Mouse (Mus musculus): ENCODE results near the gene C1qtnf1.

The C1qtnf1 gene

DNA sequence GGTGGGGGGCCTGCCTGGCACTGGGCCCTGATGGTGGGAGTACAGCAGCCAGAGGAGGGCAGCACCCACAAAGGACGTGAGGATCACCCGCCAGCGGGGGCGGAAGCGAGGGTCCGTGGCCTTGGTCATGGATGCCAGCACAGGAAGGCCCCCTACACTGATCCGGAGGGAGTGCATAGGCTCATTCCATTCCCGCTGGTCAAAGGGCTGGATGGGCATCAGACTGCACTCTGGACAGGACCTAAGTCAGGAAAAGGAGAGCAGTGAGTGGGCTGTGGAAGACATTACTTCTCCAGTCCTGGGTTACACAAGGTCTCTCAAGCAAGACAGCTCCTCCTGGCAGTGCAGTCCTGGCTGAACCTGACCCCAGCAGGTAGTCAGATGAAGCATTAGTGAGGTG is 16.7 kb upstream of the C1qtnf1 start:
- DNase-seq (ENCODE audit: low spot score): no peak

DNA sequence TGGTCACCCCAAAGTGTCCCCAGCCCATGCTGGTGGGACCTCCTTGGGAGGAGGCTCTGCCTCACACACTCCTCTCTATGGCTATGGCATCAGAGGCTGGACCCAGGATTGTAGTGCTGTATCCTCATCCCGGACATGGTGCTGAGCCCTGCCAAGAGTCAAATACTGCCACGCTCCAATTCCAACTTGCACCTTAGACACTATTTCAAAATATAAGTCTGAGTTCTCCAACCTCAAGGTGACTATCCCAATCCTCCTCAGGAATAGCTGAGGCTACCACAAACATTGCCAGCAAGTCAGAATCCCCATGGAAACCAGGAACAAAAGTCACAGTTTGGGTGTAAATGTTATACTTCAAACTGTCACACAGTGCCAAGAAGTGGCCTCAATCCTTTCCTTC is 15.4 kb upstream of the C1qtnf1 start:
- no peak for DNase-seq (ENCODE audit: low spot score)

DNA sequence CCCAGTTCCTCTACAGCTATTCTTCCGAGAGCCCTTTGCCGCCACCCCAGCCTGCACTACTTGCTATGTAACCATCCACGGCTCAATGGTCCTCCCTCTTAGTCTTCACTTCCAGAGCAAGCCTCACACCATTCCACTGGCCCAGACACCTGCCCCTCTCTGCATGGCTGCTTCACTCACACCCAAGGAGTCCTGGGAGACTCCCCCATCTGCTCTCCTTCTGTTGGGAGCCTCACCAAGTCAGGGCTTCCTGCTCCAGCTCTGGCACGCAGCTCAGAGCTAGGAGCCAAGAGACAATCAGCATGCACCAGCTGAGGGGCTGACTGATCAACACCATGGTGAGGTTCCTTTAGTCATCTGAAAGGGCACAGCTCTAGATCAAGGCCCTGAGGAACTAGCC is 14.9 kb upstream of the C1qtnf1 start:
- DNase-seq (ENCODE audit: low spot score): no peak

DNA sequence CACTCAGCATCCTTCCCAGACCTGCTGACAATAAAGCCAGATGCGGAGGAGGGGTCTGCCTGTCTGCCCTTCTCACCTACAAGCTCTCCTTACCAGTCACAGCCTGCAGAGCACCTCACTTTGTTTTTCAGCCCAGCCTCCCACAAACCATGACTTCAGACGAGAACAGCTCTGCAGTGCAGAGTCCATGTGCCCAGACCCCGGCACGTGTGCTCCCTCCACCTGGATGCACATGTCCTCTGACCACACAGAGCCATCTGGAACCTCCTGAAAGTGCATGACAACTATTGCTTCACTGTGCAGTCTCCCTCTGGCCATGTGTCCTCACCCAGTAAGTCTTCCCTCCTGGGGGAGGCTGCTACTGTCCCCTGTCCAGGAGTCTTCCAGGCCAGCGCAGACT is 13.7 kb upstream of the C1qtnf1 start:
- DNase-seq (ENCODE audit: low spot score): no peak

DNA sequence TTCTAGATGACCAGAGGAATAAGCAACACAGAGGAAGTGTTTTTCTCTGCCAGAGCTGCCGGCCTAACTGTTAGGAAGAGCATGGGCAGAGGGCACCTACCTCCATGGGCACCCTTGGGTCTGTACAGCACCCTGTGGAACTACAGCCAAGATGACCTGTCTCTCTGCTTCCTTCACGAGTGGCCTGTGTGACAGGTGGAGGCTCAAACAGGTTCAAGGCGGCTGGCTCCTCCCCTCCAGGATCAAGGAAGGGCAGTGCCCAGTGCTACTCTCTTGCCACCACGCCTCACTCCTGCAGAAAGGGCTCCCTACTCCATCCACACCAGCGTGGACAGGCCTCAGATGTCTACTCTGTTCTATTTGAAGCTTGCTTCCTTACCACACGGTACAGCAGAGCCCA is 12.4 kb upstream of the C1qtnf1 start:
- DNase-seq (ENCODE audit: low spot score): no peak

DNA sequence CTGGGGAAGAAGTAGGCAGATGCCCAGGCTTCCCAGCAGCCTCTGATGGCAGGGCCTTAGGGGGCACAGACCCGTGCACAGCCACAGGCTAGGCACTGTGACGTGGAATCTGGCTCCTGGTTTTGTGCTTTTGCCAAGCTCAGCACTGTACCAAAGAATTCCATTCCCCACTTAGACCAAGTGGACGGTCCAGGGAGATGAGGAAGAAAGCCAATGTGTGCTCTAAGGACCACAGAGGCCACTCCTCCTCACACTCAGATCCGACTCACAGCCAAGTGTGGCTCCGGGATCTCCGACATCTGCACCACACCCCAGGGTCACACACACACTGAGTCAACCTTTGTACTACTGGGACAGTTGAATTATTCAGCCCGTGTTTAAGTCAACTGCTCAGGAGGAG is 12.0 kb upstream of the C1qtnf1 start:
- DNase-seq (ENCODE audit: low spot score): no peak

DNA sequence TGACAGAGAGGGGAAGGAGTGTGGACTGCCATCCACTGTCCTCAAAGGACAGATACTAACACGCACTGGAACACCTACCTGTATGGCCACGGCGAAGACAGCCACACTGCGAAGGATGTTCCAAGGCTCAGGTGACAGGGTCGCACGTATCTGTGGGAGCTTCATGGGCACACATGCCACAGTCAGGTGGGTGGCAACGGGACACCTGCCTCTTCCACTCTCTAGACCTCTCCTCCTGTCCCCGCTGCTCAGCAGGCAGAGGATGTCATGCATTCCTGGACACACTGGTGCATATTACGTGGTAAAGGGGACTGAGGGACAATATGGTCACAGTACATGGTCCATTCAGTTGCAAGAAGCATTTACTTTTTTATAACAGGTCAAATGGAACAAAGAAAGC is 10.5 kb upstream of the C1qtnf1 start:
- no peak for DNase-seq (ENCODE audit: low spot score)

DNA sequence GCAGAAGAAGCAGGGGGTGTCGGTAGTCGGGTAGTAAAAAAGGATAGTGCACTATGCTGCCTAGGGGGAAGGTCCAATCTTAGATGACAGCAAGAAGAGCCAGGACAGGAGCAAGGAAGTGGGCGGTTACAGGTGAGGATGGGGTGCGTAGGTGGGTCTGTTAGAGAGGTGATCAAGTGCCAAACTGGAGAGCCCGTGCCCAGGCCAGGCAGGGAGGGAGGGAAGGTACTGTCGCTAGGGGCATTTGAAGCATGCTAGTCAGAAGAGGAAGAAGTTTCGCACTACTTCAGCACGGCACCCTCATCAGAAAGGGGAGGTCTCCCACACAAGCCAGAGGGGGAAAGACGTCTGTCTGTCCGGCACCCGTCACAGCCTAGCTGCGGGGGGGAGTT is 9.6 kb upstream of the C1qtnf1 start:
- no peak for DNase-seq (ENCODE audit: low spot score)

DNA sequence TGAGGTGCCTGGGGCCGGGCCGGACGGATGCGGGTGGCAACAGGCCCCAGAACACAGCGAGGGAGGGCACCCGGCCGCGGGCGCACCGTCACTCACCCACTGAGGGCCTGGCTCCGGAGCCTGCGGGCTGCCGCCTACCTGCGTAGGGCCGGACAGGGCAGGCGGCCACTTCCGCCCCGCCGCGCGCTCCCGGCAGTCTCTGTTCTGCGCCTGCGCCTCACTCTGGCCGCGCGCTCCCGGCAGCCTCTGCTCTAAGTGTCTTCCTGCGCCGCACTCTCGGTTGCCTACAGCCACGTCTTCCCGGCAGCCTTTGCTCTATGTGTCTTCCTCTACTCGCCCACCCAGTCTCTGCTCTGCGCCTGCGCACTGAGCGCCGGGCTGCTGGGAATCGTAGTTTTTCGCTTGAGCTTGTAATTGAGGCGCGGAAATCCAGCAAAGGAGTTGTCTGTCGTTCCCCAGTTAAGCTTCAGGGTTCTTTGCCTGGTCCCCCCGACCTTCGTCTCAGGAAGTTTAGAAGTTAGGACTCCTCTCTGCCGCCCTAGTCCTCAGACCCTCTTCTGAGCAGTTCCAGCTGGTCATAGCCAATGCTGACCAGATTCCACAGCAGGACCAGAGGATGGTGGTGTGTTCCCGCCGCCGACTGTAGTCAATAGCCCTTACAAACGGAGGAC is 9.0 kb upstream of the C1qtnf1 start, which contains the start of gene Cant1:
Gene Cant1, minus strand, starts transcription at position 253 of the 671 bp plus-strand sequence.
- peak; percentile 93 for DNase-seq (ENCODE audit: low spot score)

DNA sequence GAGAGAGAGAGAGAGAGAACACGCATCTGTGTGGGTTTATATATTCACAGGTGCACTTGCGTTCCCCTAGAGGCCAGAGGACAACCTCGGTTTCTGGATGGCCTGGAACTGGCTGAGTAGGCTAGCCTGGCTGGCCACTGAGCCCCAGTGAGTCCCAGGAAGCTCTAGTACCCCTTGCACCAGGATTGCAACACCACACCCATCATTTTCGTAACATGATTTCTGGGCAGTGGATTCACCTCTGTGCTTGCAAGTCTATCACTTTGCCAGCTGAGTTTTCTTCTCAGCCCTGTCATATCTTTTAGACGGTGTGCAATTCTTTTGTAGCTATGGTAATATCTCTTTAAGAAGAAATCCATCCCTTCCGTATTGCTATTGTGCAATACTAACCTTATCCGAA is 7.7 kb upstream of the C1qtnf1 start:
- DNase-seq (ENCODE audit: low spot score): no peak

DNA sequence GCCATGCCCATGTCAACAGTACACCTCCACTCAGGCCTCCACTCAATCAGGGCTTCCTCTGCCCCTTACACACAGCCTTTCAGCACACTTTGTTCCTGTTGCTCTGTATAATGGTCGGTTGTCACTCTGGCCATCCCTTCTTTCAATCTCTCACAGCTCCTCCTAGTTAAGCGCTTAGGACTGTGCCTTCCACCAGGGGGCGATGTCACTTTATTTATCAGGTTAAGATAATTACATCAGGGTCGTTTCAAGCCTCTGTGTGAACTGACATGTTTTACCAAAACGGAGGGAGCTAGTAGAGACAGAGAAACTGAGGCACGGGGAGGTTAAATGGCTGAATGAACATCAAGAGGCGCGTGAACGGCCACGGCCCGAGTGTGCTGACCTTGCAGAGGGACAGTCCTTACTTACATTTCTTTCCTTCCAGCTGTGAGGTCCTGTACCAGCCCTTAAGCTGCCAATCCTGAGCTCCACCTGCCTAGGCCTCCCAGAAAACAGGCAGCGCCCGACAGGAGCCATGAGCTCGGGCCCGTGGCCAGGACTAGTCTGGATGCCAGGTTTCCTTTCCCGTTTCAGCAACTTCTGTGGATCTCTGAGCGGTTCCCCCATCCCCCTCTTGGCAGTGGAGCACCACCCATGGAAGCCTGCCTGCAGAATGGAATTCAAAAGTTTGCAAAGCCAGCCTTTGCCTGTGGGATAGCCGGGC is 4.6 kb upstream of the C1qtnf1 start:
- DNase-seq (ENCODE audit: low spot score): peak; percentile 23

DNA sequence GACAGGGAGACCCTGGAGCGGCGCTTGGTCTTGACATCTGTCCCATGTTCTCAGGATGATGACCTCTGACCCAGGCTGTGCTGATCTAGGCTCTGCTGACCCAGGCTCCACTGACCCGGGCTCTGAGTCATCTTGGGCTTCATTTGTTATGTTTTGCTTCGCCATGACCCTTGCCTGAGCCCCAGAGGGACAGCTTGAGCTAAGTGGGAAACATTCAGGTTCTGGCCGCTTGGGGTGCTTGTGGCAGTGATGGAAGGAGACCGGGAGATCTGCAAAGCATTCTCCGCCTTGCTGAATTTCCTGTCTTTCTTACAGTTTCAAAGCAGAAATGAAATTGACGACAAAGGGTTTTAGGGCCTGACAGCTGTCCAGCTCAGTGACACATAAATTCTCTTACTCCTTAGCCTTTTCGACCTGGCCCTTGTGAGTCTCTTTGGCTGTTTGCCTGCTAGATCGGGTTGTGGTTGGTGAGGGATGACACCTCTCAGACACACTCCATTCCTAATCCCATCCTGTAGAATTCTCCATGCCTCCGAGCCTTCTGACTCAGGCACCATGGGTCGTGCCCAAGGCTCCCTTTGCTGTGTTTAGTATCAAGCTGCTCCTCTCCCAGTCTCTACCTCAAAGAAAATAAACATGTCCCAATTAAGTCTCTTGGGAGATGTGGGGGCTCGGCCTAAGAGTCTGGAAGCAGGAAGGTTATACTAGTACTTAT is 3.2 kb upstream of the C1qtnf1 start:
- DNase-seq (ENCODE audit: low spot score): no peak

DNA sequence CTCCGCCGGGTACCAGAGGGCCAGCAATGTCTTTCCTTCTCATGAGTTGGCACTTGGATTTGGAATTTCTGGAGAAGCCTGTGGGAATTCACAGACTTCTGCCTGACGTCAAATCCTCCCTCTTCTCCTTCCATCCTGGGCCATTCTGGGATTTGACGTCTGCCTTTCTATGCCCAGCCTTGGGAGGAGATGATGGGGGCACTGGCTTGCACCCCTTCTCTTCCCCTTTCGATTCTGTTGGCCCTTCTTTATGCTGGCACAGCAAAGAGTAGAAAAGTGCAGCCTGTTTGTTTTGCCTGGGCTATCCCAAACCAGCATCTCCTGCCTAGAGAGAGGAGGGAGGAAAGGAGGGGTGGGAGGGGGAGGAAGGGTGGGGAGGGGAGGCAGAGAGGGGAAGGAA is 1.2 kb upstream of the C1qtnf1 start:
- DNase-seq (ENCODE audit: low spot score): no peak

DNA sequence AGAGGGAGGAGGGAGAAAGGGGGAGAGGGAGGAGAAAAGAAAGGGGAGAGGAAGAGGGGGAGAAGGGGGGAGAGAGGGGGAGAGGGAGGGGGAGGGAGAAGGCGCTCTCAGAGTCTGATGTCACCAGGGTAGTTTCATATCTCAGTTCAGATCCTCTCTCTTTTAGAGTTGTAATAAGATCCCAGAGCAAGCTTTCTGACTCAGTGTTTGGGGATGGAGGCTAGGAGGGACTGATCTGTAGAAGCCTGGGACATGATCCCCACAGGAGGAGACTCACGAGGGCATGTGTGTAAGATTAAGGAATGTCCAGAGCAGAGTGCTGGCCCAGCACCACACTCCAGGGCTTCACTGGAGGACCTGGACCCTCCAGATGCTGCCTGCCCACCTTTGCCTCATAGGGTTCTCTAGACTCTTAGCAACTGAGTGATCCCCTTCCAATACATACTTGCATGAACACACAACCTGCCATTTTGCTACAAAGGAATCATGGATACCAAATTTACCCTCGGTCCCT is 680 bp upstream of the C1qtnf1 start:
- DNase-seq (ENCODE audit: low spot score): no peak

DNA sequence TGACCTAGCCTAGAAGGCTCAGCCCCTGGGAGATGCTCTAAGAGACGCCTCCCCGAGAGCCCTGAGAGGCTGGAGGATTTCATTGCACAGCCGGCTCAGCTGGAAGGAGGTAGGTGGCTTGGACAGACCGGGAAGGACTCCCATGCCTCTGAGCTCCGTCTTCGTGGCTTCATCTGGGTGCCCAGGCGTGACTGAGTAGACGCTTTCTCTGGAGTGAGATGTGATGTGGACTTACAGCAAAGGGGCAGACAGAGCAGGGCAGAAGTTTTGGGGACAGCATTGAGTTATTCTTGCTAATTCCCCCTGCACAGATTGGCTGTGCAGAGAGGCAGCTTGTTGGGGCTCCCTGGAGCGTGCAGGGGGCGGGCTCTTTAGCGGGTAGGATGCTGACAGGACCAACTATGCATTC is 461 bp downstream of the C1qtnf1 start:
- DNase-seq (ENCODE audit: low spot score): no peak

DNA sequence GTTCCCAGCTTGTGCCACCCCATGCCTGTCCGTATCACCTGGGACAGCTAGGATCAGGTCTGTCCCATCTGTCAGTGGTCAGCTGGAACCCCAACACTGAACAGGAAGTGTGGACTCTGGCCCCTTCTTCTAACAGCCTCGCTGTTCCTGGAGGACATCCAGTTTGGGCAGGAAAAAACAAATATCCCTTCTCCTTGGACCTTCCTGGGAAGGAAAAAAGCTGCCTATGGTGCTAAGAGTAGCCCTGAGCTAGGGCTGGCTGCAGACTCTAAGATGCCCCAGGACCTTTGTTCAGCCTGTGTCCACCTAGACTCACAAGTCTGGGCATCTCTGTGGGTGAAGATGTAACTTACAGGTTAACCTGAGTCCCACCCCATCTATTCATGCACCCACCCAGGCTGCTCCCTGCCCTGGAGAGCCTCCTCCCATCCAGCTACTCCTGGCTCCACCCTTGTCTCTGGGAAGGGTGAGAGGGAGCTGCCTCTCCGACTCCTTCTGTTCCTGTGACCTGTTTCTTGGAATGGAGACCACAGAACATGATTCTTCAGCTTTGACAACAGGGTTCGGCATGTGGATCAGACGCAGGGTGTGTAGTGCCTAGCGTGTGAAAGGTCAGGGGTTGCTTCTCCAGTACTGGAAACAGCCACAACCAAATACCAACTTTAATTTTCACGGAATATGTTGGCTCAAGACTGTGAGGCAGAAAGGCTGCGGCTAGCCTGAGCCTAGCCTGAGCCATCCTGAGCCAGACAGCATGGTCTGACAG is 1.1 kb downstream of the C1qtnf1 start:
- no peak for DNase-seq (ENCODE audit: low spot score)

DNA sequence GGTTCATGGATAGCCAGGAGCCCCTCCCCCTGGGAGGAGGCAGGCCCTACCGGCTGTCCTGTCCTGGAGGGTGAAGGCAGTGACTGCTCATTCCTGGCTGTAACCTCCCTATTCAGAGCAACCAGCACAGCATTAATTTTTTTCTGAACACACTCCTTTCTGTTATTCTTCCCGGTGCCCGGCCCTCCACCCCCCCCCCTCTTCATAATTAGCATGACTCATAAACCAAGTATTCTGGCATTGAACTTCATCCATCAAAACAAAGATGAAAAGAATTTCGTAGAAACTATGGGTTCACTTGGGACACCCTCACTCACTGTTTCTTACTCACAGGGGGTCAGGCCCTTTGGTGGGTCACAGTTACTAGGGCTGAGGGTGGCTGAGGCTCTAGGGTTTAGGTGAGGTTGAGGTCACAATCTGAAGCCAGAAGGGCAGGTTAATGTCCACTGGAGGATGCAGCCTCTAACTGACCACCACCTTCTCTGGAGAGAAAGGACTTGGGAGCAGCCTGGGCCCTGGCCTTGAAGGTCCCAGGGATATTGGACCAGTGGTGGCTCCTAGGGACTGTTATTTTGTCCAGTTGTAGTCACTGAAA is 2.4 kb downstream of the C1qtnf1 start:
- DNase-seq (ENCODE audit: low spot score): no peak

DNA sequence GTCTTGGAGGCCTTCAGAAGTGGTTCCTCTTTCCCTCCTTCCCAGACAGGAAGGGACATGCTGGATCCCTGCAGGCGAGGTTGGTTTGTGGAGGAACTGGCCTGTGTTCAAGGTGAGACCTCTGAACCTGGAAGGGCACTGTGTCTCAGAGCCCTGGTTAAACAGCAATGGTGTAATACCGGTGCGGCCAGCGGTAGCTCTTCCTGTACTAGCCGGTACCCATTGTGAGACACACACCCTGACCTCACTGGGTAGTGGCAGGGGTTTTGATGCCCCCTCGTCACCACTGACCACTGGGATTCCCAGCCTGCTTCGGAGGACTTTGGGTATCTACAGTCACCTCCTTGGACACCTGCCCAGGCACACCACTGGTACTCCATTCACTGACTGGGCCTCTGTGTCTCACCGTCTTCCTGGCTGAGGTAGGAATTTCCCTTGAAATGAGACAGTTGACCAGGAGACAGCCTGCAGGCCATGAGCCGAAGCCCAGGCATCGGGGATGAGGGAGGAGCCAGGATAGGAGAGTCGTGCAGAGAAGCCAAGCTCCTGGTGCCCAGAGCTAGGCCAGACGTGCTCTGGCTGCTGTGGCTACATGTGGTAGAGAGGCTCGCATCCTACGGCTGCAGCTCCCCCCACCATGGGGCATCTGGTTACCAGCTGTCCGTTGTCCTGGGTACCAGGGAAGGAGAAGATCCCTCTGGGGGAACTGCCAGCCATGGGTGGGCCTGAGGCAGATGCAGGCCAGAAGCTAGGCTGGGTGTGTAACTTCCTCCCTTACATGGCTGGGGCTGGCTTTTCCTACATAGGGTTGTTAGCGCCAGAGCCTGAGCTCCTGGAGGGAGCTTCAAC is 3.3 kb downstream of the C1qtnf1 start:
- no peak for DNase-seq (ENCODE audit: low spot score)

DNA sequence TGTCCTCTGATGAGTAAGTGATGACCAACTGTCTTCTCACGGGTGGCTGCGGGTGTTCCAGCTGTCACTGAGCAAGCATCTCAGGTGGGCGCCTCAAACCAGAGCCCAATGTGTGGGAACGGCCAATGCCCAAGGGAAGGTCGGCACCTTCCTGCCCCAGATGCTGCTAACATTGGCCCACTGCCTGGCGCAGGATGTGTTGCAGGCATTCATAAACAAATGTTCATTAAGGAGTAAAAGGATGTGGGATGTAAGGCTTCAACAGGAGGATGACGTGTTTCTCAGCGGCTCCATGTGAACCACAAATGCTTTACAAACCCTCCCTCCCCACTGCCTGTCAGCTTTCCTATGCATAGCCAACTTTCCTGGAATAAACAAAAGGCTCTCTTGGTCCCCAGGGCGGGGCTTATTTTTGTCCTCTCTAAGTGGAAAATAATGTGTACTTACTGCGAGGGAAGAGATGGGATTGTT is 5.4 kb downstream of the C1qtnf1 start:
- DNase-seq (ENCODE audit: low spot score): no peak

DNA sequence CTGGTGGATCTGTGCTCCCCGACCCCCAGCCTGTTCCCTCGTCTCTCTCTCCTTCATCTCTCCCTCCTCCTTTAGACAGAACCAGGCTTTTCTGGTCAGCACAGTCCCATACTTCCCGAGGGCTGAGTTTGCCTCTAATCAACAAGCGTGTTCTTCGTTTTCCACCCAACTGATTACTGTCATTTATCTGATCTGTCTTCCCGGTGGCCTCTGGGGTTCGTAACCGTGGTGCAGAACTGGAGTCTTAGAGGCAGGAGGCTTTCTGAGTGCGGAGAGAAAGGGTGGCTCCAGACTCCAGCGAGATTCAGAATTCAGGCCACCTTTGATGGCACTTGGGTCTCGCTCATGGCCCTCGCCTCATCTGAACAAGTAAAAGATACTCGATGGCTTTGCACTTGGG is 6.1 kb downstream of the C1qtnf1 start:
- DNase-seq (ENCODE audit: low spot score): no peak

DNA sequence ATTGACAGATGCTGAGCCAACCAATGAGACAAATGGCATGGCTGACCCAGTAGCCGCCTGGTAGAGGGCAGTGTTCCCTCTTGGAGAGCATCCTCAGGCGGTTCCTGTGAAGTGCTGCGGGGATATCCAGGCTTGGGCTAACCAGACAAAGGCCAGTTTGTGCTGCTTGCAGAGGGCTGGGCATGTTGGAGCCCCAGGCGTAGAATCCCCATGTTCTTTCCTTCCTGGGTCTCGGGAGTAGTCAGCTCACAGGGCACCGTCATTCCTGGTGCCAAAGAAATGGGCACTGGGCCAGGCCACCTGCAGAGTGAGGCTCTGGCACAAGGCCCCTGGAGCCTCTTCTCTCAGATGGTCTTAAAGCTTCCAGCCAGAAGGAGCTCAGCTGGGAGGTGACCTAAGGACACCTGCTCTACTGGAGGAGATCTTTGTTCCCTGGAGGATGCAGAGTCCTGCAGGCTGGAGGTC is 8.5 kb downstream of the C1qtnf1 start:
- no peak for DNase-seq (ENCODE audit: low spot score)

Measured in spleen, adult 12 weeks (tissue).